Mouse (Mus musculus) neural tube, embryonic 11.5 days (tissue): ENCODE data around the gene Hmgcs2. TPM values are rescaled to one million over a fixed set of nuclear protein-coding genes. Genes with fewer than 3 reads are reported as not detected.

Source experiments
- ATAC-seq: fragments of 200-750 bp; cut with Nextera tagmentation; 2 replicates; pipeline ENCODE4 v1.8.0; 2017; ENCODE audit warnings: moderate number of reproducible peaks, mild to moderate bottlenecking, moderate TSS enrichment, moderate library complexity; ENCODE audit not compliant: insufficient read depth, low FRiP score, low TSS enrichment
- DNase-seq: peaks from one replicate; pipeline ENCODE4 v3.0.0-alpha.2; 2015; ENCODE audit warnings: low spot score
- H3K27ac ChIP-seq: fragments of 300-500 bp; sonication (generic); 2 replicates; pipeline ENCODE4 v1.5.1; 2014; ENCODE audit warnings: low read depth, mild to moderate bottlenecking, low read length
- H3K27me3 ChIP-seq: fragments of 300-500 bp; sonication (generic); 2 replicates; pipeline ENCODE4 v1.6.1; 2014; ENCODE audit warnings: mild to moderate bottlenecking, low read length, mixed read lengths; ENCODE audit not compliant: control insufficient read depth, insufficient read depth
- H3K36me3 ChIP-seq: fragments of 300-500 bp; sonication (generic); 2 replicates; pipeline ENCODE4 v1.6.1; 2014; ENCODE audit warnings: mild to moderate bottlenecking, low read length, moderate library complexity, mixed read lengths; ENCODE audit not compliant: control insufficient read depth, insufficient read depth
- H3K4me1 ChIP-seq: fragments of 300-500 bp; sonication (generic); 2 replicates; pipeline ENCODE4 v1.6.1; 2014; ENCODE audit warnings: low read length, mixed read lengths; ENCODE audit not compliant: control insufficient read depth, insufficient read depth
- H3K4me2 ChIP-seq: fragments of 300-500 bp; sonication (generic); 2 replicates; pipeline ENCODE4 v1.6.1; 2014; ENCODE audit warnings: low read depth, mild to moderate bottlenecking, moderate library complexity
- H3K4me3 ChIP-seq: fragments of 300-500 bp; sonication (generic); 2 replicates; pipeline ENCODE4 v1.5.1; 2014; ENCODE audit warnings: low read depth, low read length
- H3K9ac ChIP-seq: fragments of 300-500 bp; sonication (generic); 2 replicates; pipeline ENCODE4 v1.6.1; 2014; ENCODE audit warnings: mild to moderate bottlenecking, low read length
- H3K9me3 ChIP-seq: fragments of 300-500 bp; sonication (generic); 2 replicates; pipeline ENCODE4 v1.6.1; 2016; ENCODE audit warnings: low read length; ENCODE audit not compliant: control insufficient read depth
- WGBS: fragments of 180-500 bp; shearing (Covaris S2); extraction: QIAGEN DNeasy Blood & Tissue Kit; methylation state at CpG from one replicate; pipeline ENCODE4 v1.1.7; 2014; 5-methylcytosine and 5-hydroxymethylcytosine counted together
- polyA plus RNA-seq: library from polyadenylated mRNA; unstranded; fragments of >200 nt; fragmentation: Nextera tagmentation; extraction: Ambion mirVana; gene quantifications from 2 replicates; pipeline ENCODE4 v1.2.1, GENCODE M21; 2014

Hmgcs2 gene
- polyA plus RNA-seq, 1 experiment from 2014 or later: 0.34 TPM

DNA sequence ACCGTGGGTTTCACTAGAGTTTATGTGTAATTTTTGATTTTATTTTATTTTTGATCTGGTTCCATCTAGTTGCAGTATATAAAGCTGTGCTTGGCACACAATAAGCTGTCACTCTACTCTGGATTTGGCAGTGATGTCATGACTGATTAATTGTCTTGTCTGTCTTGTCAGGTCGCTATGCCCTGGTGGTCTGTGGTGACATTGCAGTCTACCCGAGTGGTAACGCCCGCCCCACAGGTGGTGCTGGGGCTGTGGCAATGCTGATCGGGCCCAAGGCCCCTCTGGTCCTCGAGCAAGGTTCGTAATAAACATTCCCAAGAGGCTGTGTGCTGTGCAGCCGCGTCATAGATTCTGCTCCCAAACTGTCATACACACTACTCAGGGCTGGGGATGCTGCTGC lies 15.7 kb downstream of the Hmgcs2 start:
- ATAC-seq (no peak), DNase-seq (no peak)
- H3K4me3 ChIP-seq: no peak overlapping the region
- H3K36me3 ChIP-seq: no peaks in the 10 kb centered on the region
- H3K9ac ChIP-seq: no peak overlapping the region
- WGBS: 68% methylated on average over 10 of the region's 10 CpGs
- no peak overlapping the region for H3K27ac ChIP-seq
- H3K9me3 ChIP-seq: no peaks in the 10 kb centered on the region
- no peaks in the 10 kb centered on the region for H3K4me1 ChIP-seq
- no peak overlapping the region for H3K4me2 ChIP-seq
- H3K27me3 ChIP-seq: no peaks in the 10 kb centered on the region

DNA sequence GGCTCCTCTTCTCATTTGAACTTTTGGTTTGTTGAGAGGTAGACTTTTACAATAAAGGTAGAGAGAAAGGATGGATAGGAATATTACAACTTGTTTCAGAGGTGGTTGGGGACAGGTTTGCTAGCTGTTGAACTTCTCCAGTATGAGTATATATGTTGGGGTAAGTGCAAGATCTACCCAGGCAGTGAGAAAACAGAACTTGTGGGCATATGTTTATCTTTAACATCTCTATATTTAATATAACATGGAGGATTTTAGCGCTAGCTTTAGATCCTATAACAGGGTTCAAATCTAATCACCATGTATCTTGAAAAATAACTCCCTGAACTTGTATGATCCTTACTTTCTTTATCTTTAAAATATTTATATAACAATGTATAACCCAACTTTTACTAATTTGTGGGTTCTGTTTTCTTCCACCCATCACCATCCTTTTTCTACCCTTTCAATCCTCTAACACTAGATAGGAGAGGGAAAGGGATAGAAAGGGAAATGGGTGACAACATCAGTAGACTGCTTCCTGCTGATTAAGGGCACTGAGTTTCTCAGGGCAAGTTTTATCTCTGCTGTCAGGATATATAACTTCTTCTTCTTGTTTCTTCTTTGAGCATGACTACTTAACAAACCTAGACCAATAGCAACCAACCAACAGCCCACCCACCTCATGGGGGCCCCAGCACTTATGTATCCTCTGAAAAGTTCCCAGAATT lies 19.3 kb downstream of the Hmgcs2 start:
- no peak for ATAC-seq
- Histone ChIP-seq H3K4me2 (no peak overlapping the region), H3K9ac (no peak overlapping the region), H3K9me3 (0 out of 2 replicates have a peak, but pooled peaks cover 2% of the 10 kb centered on the region), H3K27me3 (no peaks in the 10 kb centered on the region), H3K36me3 (no peaks in the 10 kb centered on the region), H3K4me3 (no peak overlapping the region), H3K4me1 (no peaks in the 10 kb centered on the region), H3K27ac (no peak overlapping the region)
- DNase-seq: no peak
- 97% methylated on average over 1 of the region's 1 CpGs for WGBS

DNA sequence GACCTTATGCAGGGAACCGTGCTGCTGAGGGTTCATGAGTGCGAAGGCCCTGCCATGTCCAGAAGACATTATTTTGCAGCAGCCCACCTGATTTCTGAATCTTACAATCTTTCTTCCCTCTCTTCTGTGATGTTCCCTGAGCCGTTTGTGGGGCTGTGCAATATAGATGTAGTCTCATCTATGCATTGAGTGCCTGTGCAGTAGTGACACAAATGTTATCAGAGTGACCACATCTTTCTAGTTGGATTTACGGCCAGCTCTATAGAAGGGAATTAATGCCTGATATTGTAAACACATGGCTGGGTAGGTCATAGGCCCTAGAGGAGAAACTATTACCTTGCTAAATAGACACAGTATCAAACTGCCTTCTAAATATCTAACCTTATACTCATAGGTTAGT lies 20.0 kb downstream of the Hmgcs2 start:
- Histone ChIP-seq H3K4me1 (no peaks in the 10 kb centered on the region), H3K4me3 (no peak overlapping the region), H3K9me3 (0 out of 2 replicates have a peak, but pooled peaks cover 2% of the 10 kb centered on the region), H3K9ac (no peak overlapping the region), H3K27ac (no peak overlapping the region), H3K36me3 (no peaks in the 10 kb centered on the region), H3K27me3 (no peaks in the 10 kb centered on the region), H3K4me2 (no peak overlapping the region)
- ATAC-seq (no peak), DNase-seq (no peak)
- 91% methylated on average over 4 of the region's 4 CpGs for WGBS

DNA sequence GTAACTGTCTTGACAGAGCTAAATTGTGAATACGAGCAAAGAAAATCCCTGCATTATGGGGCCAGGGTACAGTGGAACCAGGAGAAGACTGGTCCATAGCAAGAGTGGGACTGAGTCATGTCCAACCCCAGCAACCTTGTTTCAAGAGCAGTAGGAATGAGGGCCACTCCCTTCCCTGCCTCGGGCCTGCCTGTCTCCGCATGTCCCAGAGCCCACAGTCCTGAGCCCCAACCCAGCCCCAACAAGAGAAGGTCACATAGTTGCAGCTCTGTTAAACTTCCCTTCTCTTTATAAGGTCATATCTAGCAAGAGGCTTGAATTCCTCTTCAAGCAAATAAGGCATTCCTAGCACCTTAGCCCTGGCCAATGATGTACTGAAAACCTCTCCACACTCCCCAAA lies 21.5 kb downstream of the Hmgcs2 start:
- DNase-seq: no peak
- Histone ChIP-seq H3K27ac (no peak overlapping the region), H3K9ac (no peak overlapping the region), H3K27me3 (no peaks in the 10 kb centered on the region), H3K9me3 (0 out of 2 replicates have a peak, but pooled peaks cover 2% of the 10 kb centered on the region), H3K4me2 (no peak overlapping the region), H3K4me3 (no peak overlapping the region), H3K4me1 (no peaks in the 10 kb centered on the region), H3K36me3 (no peaks in the 10 kb centered on the region)
- ATAC-seq: no peak
- WGBS: 84% methylated on average over 3 of the region's 3 CpGs

DNA sequence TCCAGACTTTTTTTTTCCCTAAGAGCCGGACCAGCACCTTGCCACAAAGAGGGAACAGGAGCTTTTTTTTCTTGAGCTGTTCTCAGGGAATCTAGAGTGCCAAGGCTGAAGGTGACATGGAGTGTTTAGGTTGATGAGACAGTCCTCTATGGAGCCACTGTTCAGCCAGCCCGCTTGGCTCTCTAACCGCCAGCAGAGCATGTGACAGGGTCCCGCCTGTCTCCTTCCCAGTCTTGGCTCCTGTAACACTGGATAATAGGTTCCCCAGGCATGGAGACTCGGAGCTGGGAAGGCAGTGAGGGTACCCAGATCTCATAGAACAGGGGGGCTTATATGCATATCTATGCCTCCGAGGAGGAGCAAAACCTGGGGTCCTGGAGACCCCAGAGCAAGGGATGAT lies 28.4 kb downstream of the Hmgcs2 start:
- H3K4me3 ChIP-seq: no peak overlapping the region
- ATAC-seq: no peak
- H3K4me1 ChIP-seq: no peaks in the 10 kb centered on the region
- H3K27me3 ChIP-seq: no peaks in the 10 kb centered on the region
- WGBS: 82% methylated on average over 6 of the region's 6 CpGs
- no peak for DNase-seq
- no peak overlapping the region for H3K4me2 ChIP-seq
- no peaks in the 10 kb centered on the region for H3K9me3 ChIP-seq
- H3K9ac ChIP-seq: no peak overlapping the region
- H3K36me3 ChIP-seq: no peaks in the 10 kb centered on the region
- no peak overlapping the region for H3K27ac ChIP-seq

DNA sequence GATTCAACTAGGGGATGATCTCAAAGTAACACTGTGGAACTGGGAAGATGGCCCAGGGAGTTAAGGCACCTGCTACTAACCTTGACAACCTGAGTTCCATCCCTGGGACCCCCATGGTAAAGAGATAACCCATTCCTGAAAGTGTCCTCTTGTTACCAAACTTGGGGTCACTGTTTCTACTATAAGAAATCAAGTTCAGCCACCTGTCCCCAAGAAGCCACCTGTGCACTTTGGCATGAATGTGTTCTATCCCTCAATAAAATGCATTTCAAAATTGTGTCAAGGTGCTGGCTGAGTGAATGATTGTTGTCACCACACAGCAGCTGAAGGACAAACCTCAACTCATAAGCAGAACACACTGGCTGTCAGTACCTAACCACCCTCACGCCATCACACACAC lies 30.2 kb downstream of the Hmgcs2 start:
- H3K4me3 ChIP-seq: no peak overlapping the region
- H3K27me3 ChIP-seq: no peaks in the 10 kb centered on the region
- no peak for DNase-seq
- no peak for ATAC-seq
- peaks cover 3% of the 10 kb centered on the region; the same call in 1 of the 2 replicates for H3K36me3 ChIP-seq
- no peak overlapping the region for H3K4me2 ChIP-seq
- H3K27ac ChIP-seq: no peak overlapping the region
- no peaks in the 10 kb centered on the region for H3K9me3 ChIP-seq
- H3K4me1 ChIP-seq: no peaks in the 10 kb centered on the region
- no peak overlapping the region for H3K9ac ChIP-seq
- WGBS: 85% methylated on average over 1 of the region's 1 CpGs

DNA sequence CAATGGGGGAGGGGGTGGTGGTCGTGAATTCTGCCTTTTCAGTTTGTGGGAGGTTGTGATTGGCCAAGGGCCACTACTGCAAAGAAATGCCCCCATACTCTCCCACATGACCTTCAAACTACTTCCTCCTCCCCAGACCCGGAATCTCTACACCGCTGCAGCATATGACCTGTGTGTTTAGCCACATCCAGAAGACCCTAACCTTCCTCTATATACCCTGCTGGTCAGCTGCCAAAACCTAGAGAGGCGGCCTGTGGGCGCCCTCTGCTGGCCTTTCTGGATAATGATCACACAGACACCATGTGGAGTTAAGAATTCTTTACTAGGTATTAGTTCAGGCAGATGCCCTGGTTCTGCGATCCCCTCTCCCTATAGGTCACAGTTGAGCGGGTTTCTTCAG lies 32.6 kb downstream of the Hmgcs2 start:
- no peak overlapping the region for H3K9ac ChIP-seq
- H3K36me3 ChIP-seq: peaks cover 4% of the 10 kb centered on the region; the same call in 1 of the 2 replicates
- H3K4me2 ChIP-seq: no peak overlapping the region
- ATAC-seq (peak; percentile 72; the same call in 1 of the 2 replicates), DNase-seq (peak; percentile 80)
- no peak overlapping the region for H3K27ac ChIP-seq
- H3K27me3 ChIP-seq: no peaks in the 10 kb centered on the region
- H3K4me3 ChIP-seq: no peak overlapping the region
- 48% methylated on average over 6 of the region's 7 CpGs for WGBS
- no peaks in the 10 kb centered on the region for H3K4me1 ChIP-seq
- H3K9me3 ChIP-seq: no peaks in the 10 kb centered on the region

DNA sequence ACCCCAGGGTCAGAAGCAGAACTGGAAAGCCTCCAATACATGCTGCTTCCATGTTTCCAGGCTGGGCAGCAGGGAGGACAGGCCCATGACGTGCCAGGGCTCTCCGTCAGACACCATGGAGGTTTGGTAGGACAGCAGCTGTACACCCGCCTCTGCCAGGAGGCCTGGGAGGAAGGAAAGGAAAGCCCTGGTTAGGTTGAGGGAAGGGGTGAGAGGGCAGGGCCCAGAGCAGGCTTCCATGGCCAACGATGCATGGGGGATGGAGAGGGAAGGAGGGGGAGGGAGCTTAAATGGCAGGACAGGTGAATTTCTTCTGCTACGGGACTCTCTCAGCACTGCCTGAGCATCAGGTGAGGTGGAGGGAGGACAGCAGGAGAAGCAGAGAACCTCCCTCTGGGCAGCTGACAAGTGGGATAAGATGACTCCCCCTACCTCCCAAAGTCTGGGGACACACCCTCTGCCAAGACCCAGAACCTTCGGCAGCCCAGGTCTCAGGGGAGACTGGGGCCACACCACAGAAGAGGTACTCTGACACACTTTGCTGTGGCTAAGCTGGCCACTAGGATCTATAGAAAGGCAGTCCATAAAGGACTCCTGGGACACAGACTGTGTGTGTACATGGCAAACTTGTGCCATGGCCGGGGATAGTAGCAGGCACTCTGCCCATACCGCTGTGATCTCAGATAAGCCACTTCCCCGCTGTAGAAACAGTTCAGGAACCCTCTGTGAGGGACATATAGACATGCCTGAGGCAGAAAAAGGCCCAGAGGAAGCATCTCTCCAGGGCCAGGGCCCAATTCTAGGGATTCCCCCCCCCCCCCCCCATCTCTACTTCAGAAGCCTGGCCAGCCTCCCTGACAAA lies 33.3 kb downstream of the Hmgcs2 start:
- no peak for ATAC-seq
- Histone ChIP-seq H3K4me1 (no peaks in the 10 kb centered on the region), H3K4me3 (no peak overlapping the region), H3K9me3 (no peaks in the 10 kb centered on the region), H3K36me3 (peaks cover 4% of the 10 kb centered on the region; the same call in 1 of the 2 replicates), H3K27me3 (no peaks in the 10 kb centered on the region), H3K4me2 (no peak overlapping the region), H3K27ac (no peak overlapping the region), H3K9ac (no peak overlapping the region)
- no peak for DNase-seq
- WGBS: 88% methylated on average over 9 of the region's 9 CpGs
